Comparison of ENCODE assay signal across 8 mouse cellular contexts in genomic region chr9:50767531-50768106, GRCm38 (mm10). TPM values are rescaled to one million over a fixed set of nuclear protein-coding genes. Genes with fewer than 3 reads are reported as not detected.
DNase-seq lines count a peak whose midpoint lies in the region; ATAC-seq and TF ChIP-seq lines count a peak whose summit lies in the region.

No protein-coding gene starts in this region.

- in situ Hi-C loops in CH12.LX (cut with MboI; ENCODE audit: low pct_ligation_motif_present, low pct_unique_long_range_greater_than_20kb, low sequenced_read_pairs), result no loop called here

- peak; percentile 62 for ATAC-seq in erythroblast, adult 5-6 weeks (replicated peaks; ENCODE audit: low FRiP score, poor library complexity, severe bottlenecking)
- ATAC-seq in limb, embryonic 12.5 days (ENCODE audit: insufficient number of reproducible peaks, insufficient read depth, low FRiP score, low TSS enrichment, low read depth), result no peak; the same call in 1 of the 2 replicates

- TF ChIP-seq POLR2A in CH12.LX (IDR thresholded peaks at IDR 0.05; ENCODE audit: low read depth, low read length), result no peak
- TF ChIP-seq POLR2A in small intestine, adult 2 months (IDR thresholded peaks at IDR 0.05; ENCODE audit: low read depth, low read length), result no peak; the same call in 1 of the 2 replicates

- H3K4me1 ChIP-seq in heart, embryonic 10.5 days, result peaks cover 13% of the 10 kb centered on the region
- H3K4me1 ChIP-seq in CH12.LX (ENCODE audit: control insufficient read depth in 1 of 2, insufficient read depth in 2 of 2), result peaks cover 7 to 20% of the 10 kb centered on the region in 2 experiments; a peak in 2 of 4 replicates
- peaks cover 8% of the 10 kb centered on the region for H3K4me1 ChIP-seq in limb, embryonic 12.5 days (replicated peaks)
- no peaks in the 10 kb centered on the region for H3K4me1 ChIP-seq in small intestine, adult 2 months (ENCODE audit: control insufficient read depth, insufficient read depth, insufficient read length, low read length)

- peak overlapping the region; percentile 79 for H3K9ac ChIP-seq in CH12.LX (ENCODE audit: insufficient read depth, low read depth)
- H3K9ac ChIP-seq in limb, embryonic 12.5 days (replicated peaks), result peak overlapping the region; percentile 67

- no peaks in the 10 kb centered on the region for H3K27me3 ChIP-seq in heart, embryonic 10.5 days (ENCODE audit: insufficient read depth, poor library complexity, severe bottlenecking)
- H3K27me3 ChIP-seq in CH12.LX (replicated peaks), result no peaks in the 10 kb centered on the region
- H3K27me3 ChIP-seq in limb, embryonic 12.5 days, result no peaks in the 10 kb centered on the region
- no peaks in the 10 kb centered on the region for H3K27me3 ChIP-seq in small intestine, adult 2 months (ENCODE audit: control insufficient read depth, insufficient read depth, low read length)

- TF ChIP-seq RAD21 in CH12.LX (IDR thresholded peaks at IDR 0.05; ENCODE audit: low read depth, low read length), result no peak

- H3K27ac ChIP-seq in heart, embryonic 10.5 days, result peak overlapping the region; percentile 93
- no peak overlapping the region for H3K27ac ChIP-seq in CH12.LX (ENCODE audit: insufficient read depth, low read depth)
- 0 out of 2 replicates have a peak overlapping the region, but pooled peaks have one; percentile 59 for H3K27ac ChIP-seq in limb, embryonic 12.5 days
- H3K27ac ChIP-seq in small intestine, adult 2 months (ENCODE audit: insufficient read depth, low read depth, low read length), result peak overlapping the region; percentile 89

- TF ChIP-seq EP300 in CH12.LX (IDR thresholded peaks at IDR 0.05; ENCODE audit: low read length), result no peak

- H3K4me2 ChIP-seq in CH12.LX (ENCODE audit: insufficient read depth, low read depth, poor library complexity, severe bottlenecking), result peak overlapping the region; percentile 86
- H3K4me2 ChIP-seq in limb, embryonic 12.5 days, result peak overlapping the region; percentile 68

- peaks cover 6% of the 10 kb centered on the region; the same call in 1 of the 2 replicates for H3K79me2 ChIP-seq in CH12.LX (replicated peaks; ENCODE audit: control insufficient read depth, extremely low read depth, insufficient read depth, poor library complexity, severe bottlenecking)

- TF ChIP-seq CTCF in CH12.LX (conservative IDR thresholded peaks at IDR 0.05 in 1 of 2, IDR thresholded peaks at IDR 0.05 in 1 of 2; ENCODE audit: low read depth in 2 of 2, low read length in 2 of 2), result no peak
- no peak for TF ChIP-seq CTCF in small intestine, adult 2 months (IDR thresholded peaks at IDR 0.05; ENCODE audit: extremely low read depth, insufficient read length, insufficient replicate concordance, low read depth, low read length)

- H3K4me3 ChIP-seq in heart, embryonic 10.5 days, result peak overlapping the region; percentile 66
- H3K4me3 ChIP-seq in CH12.LX (replicated peaks in 1 of 3; ENCODE audit: low read depth in 2 of 3, low read length in 2 of 3, poor library complexity in 1 of 3), result peak overlapping the region; percentile 75 to 87 (median 86)
- H3K4me3 ChIP-seq in limb, embryonic 12.5 days (replicated peaks), result peak overlapping the region; percentile 64
- H3K4me3 ChIP-seq in small intestine, adult 2 months (ENCODE audit: low read depth, low read length), result peak overlapping the region; percentile 91

- no peak for DNase-seq in heart, embryonic 10.5 days (ENCODE audit: low spot score)
- DNase-seq in heart, adult 11 months, result no peak
- no peak for DNase-seq in CH12.LX (ENCODE audit: extremely low read depth)
- DNase-seq in urinary bladder, adult 2 months (ENCODE audit: low spot score), result no peak
- DNase-seq in right cerebral cortex, adult 18-20 months, result no peak

- dilution Hi-C loops in CH12.LX (cut with MboI; ENCODE audit: extremely low pct_ligation_motif_present, extremely low pct_unique_long_range_greater_than_20kb, low sequenced_read_pairs), result no loop called here

- WGBS in heart, embryonic 10.5 days, result 7% methylated on average over 17 of the region's 17 CpGs
- 8% methylated on average over 17 of the region's 17 CpGs for WGBS in limb, embryonic 12.5 days
- 2% methylated on average over 17 of the region's 17 CpGs for WGBS in small intestine, adult 2 months

- peaks cover 11% of the 10 kb centered on the region for H3K36me3 ChIP-seq in heart, embryonic 10.5 days
- H3K36me3 ChIP-seq in CH12.LX (replicated peaks in 1 of 2; ENCODE audit: control insufficient read depth in 1 of 2, insufficient read depth in 1 of 2, low read length in 1 of 2), result peaks cover 8 to 32% of the 10 kb centered on the region in 2 experiments
- no peaks in the 10 kb centered on the region; the same call in 1 of the 2 replicates for H3K36me3 ChIP-seq in limb, embryonic 12.5 days
- H3K36me3 ChIP-seq in small intestine, adult 2 months (ENCODE audit: control insufficient read depth, insufficient read depth, low read length), result peaks cover 10% of the 10 kb centered on the region

- H3K9me3 ChIP-seq in heart, embryonic 10.5 days, result no peaks in the 10 kb centered on the region
- no peaks in the 10 kb centered on the region for H3K9me3 ChIP-seq in CH12.LX (replicated peaks; ENCODE audit: low read length)
- H3K9me3 ChIP-seq in limb, embryonic 12.5 days, result no peaks in the 10 kb centered on the region

TF ChIP-seq in CH12.LX, 34 proteins besides CTCF, POLR2A, EP300 and RAD21 (continues in another document):
- TF ChIP-seq RCOR1 (conservative IDR thresholded peaks at IDR 0.05; ENCODE audit: low read depth, low read length) (no peak), TCF12 (IDR thresholded peaks at IDR 0.05; ENCODE audit: low read depth, low read length) (no peak), USF1 (IDR thresholded peaks at IDR 0.05; ENCODE audit: low read depth, low read length) (no peak), UBTF (IDR thresholded peaks at IDR 0.05; ENCODE audit: low read depth, low read length) (no peak), ELF1 (IDR thresholded peaks at IDR 0.05; ENCODE audit: low read depth, low read length) (no peak), SMC3 (IDR thresholded peaks at IDR 0.05; ENCODE audit: low read depth, low read length) (no peak), ZKSCAN1 (IDR thresholded peaks at IDR 0.05; ENCODE audit: borderline replicate concordance, low read depth, low read length) (no peak)

RNA-seq across cellular contexts. Expression of gene Fdxacb1, which starts 0.4 kb away (rescaled TPM):
- 10.6 and 12.2 TPM in 2 replicates for polyA plus RNA-seq in heart, embryonic 10.5 days (2016; fragmentation: Nextera tagmentation; extraction: Ambion mirVana)
- total RNA-seq in CH12.LX (2012; rRNA removed) (5.5 and 5.6 TPM in 2 replicates), CH12.LX (2014; rRNA removed) (9.5 and 10.6 TPM in 2 replicates)
- 7.5 and 8.5 TPM in 2 replicates for polyA plus RNA-seq in CH12.LX (2012; ENCODE audit: insufficient read length, low read depth)
- total RNA-seq in erythroblast, adult 5-6 weeks (2015; ENCODE audit: low replicate concordance), result 2.5 and 5.8 TPM in 2 replicates
- 2.2 and 3.5 TPM in 2 replicates for total RNA-seq in erythroblast, adult 5-6 weeks (2017; ENCODE audit: low replicate concordance)
- polyA plus RNA-seq in limb, embryonic 12.5 days (2016; fragmentation: Nextera tagmentation; extraction: Ambion mirVana), result 10.9 and 11.3 TPM in 2 replicates
- 2.4 and 2.6 TPM in 2 replicates for polyA plus RNA-seq in small intestine, adult 2 months (2012; rRNA removed)
- polyA plus RNA-seq in urinary bladder, adult 2 months (2012; rRNA removed), result 8.2 and 8.6 TPM in 2 replicates

RNA-seq across cellular contexts. Expression of gene Alg9, which starts 7.2 kb away (rescaled TPM):
- polyA plus RNA-seq in heart, embryonic 10.5 days (2016; fragmentation: Nextera tagmentation; extraction: Ambion mirVana), result 44.0 and 47.2 TPM in 2 replicates
- total RNA-seq in CH12.LX (2012; rRNA removed) (24.4 and 25.7 TPM in 2 replicates), CH12.LX (2014; rRNA removed) (31.4 and 40.1 TPM in 2 replicates)
- polyA plus RNA-seq in CH12.LX (2012; ENCODE audit: insufficient read length, low read depth), result 31.1 and 39.6 TPM in 2 replicates
- total RNA-seq in erythroblast, adult 5-6 weeks (2015; ENCODE audit: low replicate concordance), result 46.1 and 60.4 TPM in 2 replicates
- 18.0 and 28.7 TPM in 2 replicates for total RNA-seq in erythroblast, adult 5-6 weeks (2017; ENCODE audit: low replicate concordance)
- 39.0 and 41.9 TPM in 2 replicates for polyA plus RNA-seq in limb, embryonic 12.5 days (2016; fragmentation: Nextera tagmentation; extraction: Ambion mirVana)
- polyA plus RNA-seq in small intestine, adult 2 months (2012; rRNA removed), result 13.2 and 17.6 TPM in 2 replicates
- 19.7 and 22.0 TPM in 2 replicates for polyA plus RNA-seq in urinary bladder, adult 2 months (2012; rRNA removed)

RNA-seq across cellular contexts. Expression of gene 1110032A03Rik, which starts 7.7 kb away (rescaled TPM):
- polyA plus RNA-seq in heart, embryonic 10.5 days (2016; fragmentation: Nextera tagmentation; extraction: Ambion mirVana), result 17.4 and 21.6 TPM in 2 replicates
- 6.3 and 7.7 TPM in 2 replicates for total RNA-seq in CH12.LX (2012; rRNA removed)
- 11.3 and 11.7 TPM in 2 replicates for total RNA-seq in CH12.LX (2014; rRNA removed)
- 9.0 and 9.4 TPM in 2 replicates for polyA plus RNA-seq in CH12.LX (2012; ENCODE audit: insufficient read length, low read depth)
- 30.6 and 50.6 TPM in 2 replicates for total RNA-seq in erythroblast, adult 5-6 weeks (2015; ENCODE audit: low replicate concordance)
- total RNA-seq in erythroblast, adult 5-6 weeks (2017; ENCODE audit: low replicate concordance), result 38.8 and 44.6 TPM in 2 replicates
- 24.8 and 33.2 TPM in 2 replicates for polyA plus RNA-seq in limb, embryonic 12.5 days (2016; fragmentation: Nextera tagmentation; extraction: Ambion mirVana)
- 12.6 and 20.7 TPM in 2 replicates for polyA plus RNA-seq in small intestine, adult 2 months (2012; rRNA removed)
- 60.8 and 68.2 TPM in 2 replicates for polyA plus RNA-seq in urinary bladder, adult 2 months (2012; rRNA removed)

RNA-seq across cellular contexts. Expression of gene Hspb2, which starts 15.5 kb away (rescaled TPM):
- 227 and 370 TPM in 2 replicates for polyA plus RNA-seq in heart, embryonic 10.5 days (2016; fragmentation: Nextera tagmentation; extraction: Ambion mirVana)
- total RNA-seq in CH12.LX (2012; rRNA removed) (not detected in 2 replicates), CH12.LX (2014; rRNA removed) (not detected in 2 replicates)
- polyA plus RNA-seq in CH12.LX (2012; ENCODE audit: insufficient read length, low read depth), result not detected in 2 replicates
- not detected in 2 replicates for total RNA-seq in erythroblast, adult 5-6 weeks (2015; ENCODE audit: low replicate concordance)
- total RNA-seq in erythroblast, adult 5-6 weeks (2017; ENCODE audit: low replicate concordance), result not detected in 2 replicates
- polyA plus RNA-seq in limb, embryonic 12.5 days (2016; fragmentation: Nextera tagmentation; extraction: Ambion mirVana), result 13.3 and 19.2 TPM in 2 replicates
- 3.5 and 7.6 TPM in 2 replicates for polyA plus RNA-seq in small intestine, adult 2 months (2012; rRNA removed)
- polyA plus RNA-seq in urinary bladder, adult 2 months (2012; rRNA removed), result 48.5 and 54.7 TPM in 2 replicates

RNA-seq across cellular contexts. Expression of gene Cryab, which starts 16.5 kb away (rescaled TPM):
- 483 and 791 TPM in 2 replicates for polyA plus RNA-seq in heart, embryonic 10.5 days (2016; fragmentation: Nextera tagmentation; extraction: Ambion mirVana)
- not detected in 2 replicates for total RNA-seq in CH12.LX (2012; rRNA removed)
- not detected in 2 replicates for total RNA-seq in CH12.LX (2014; rRNA removed)
- polyA plus RNA-seq in CH12.LX (2012; ENCODE audit: insufficient read length, low read depth), result not detected in 2 replicates
- total RNA-seq in erythroblast, adult 5-6 weeks (2015; ENCODE audit: low replicate concordance), result not detected in 2 replicates
- not detected in 2 replicates for total RNA-seq in erythroblast, adult 5-6 weeks (2017; ENCODE audit: low replicate concordance)
- polyA plus RNA-seq in limb, embryonic 12.5 days (2016; fragmentation: Nextera tagmentation; extraction: Ambion mirVana), result 28.0 and 31.2 TPM in 2 replicates
- polyA plus RNA-seq in small intestine, adult 2 months (2012; rRNA removed), result 16.7 and 23.1 TPM in 2 replicates
- polyA plus RNA-seq in urinary bladder, adult 2 months (2012; rRNA removed), result 150 and 169 TPM in 2 replicates
